Mouse (Mus musculus) neural tube, embryonic 13.5 days (tissue): ENCODE measurements around the gene Smc3. TPM values are rescaled to one million over a fixed set of nuclear protein-coding genes. Genes with fewer than 3 reads are reported as not detected.

ENCODE experiments used
- ATAC-seq: fragments of 200-750 bp; cut with Nextera tagmentation; 2 replicates; pipeline ENCODE4 v1.8.0; 2017; ENCODE audit warnings: low read depth, mild to moderate bottlenecking, moderate TSS enrichment, moderate library complexity
- H3K27ac ChIP-seq: fragments of 300-500 bp; sonication (generic); replicated peaks from 2 replicates; pipeline ENCODE4 v1.5.1; 2015; ENCODE audit warnings: moderate library complexity, mild to moderate bottlenecking, inconsistent platforms
- H3K27me3 ChIP-seq: fragments of 300-500 bp; sonication (generic); 2 replicates; pipeline ENCODE4 v1.6.1; 2015; ENCODE audit warnings: mild to moderate bottlenecking, inconsistent platforms
- H3K36me3 ChIP-seq: fragments of 300-500 bp; sonication (generic); 2 replicates; pipeline ENCODE4 v1.6.1; 2015; ENCODE audit warnings: mild to moderate bottlenecking, inconsistent platforms
- H3K4me1 ChIP-seq: fragments of 300-500 bp; sonication (generic); replicated peaks from 2 replicates; pipeline ENCODE4 v1.6.1; 2015; ENCODE audit warnings: inconsistent platforms
- H3K4me2 ChIP-seq: fragments of 300-500 bp; sonication (generic); 2 replicates; pipeline ENCODE4 v1.6.1; 2015; ENCODE audit warnings: inconsistent platforms, mild to moderate bottlenecking, moderate library complexity
- H3K4me3 ChIP-seq: fragments of 300-500 bp; sonication (generic); 2 replicates; pipeline ENCODE4 v1.5.1; 2015; ENCODE audit warnings: mild to moderate bottlenecking, inconsistent platforms
- H3K9ac ChIP-seq: fragments of 300-500 bp; sonication (generic); 2 replicates; pipeline ENCODE4 v1.6.1; 2015; ENCODE audit warnings: moderate library complexity, mild to moderate bottlenecking, inconsistent platforms
- H3K9me3 ChIP-seq: fragments of 300-500 bp; sonication (generic); 2 replicates; pipeline ENCODE4 v1.6.1; 2016; ENCODE audit warnings: inconsistent platforms
- WGBS: fragments of 180-500 bp; shearing (Covaris S2); methylation state at CpG from one replicate; pipeline ENCODE4 v1.1.7; 2015; 5-methylcytosine and 5-hydroxymethylcytosine counted together
- polyA plus RNA-seq: library from polyadenylated mRNA; unstranded; fragments of >200 nt; fragmentation: Nextera tagmentation; extraction: Ambion mirVana; gene quantifications from 2 replicates; pipeline ENCODE4 v1.2.1, GENCODE M21; 2015

Smc3 gene
- 60.4 and 69.3 TPM in 2 replicates for polyA plus RNA-seq

- H3K27me3 ChIP-seq = no peaks in the 10 kb centered on the region
- peak within 1 kb of the TSS; percentile 97 for H3K9ac ChIP-seq
- no peaks in the 10 kb centered on the region for H3K9me3 ChIP-seq
- H3K36me3 ChIP-seq = peaks cover 4% of the 10 kb centered on the region
- H3K4me3 ChIP-seq = peak within 1 kb of the TSS; percentile 96
- peaks cover 17% of the 10 kb centered on the region for H3K4me1 ChIP-seq
- WGBS = under 1% methylated on average over 70 of the region's 70 CpGs
- H3K4me2 ChIP-seq = peak within 1 kb of the TSS; percentile 95
- peak; percentile 97 for ATAC-seq
- peak within 1 kb of the TSS; percentile 99 for H3K27ac ChIP-seq
Measured at GRCm38 (mm10) chr19:53599757-53600539, at the start of gene Smc3. Smc3 (plus strand) TSS chr19:53600398.

- H3K4me3 ChIP-seq = no peak overlapping the region
- no peaks in the 10 kb centered on the region for H3K27me3 ChIP-seq
- H3K4me2 ChIP-seq = no peak overlapping the region
- no peak overlapping the region for H3K9ac ChIP-seq
- no peak for ATAC-seq
- H3K4me1 ChIP-seq = peaks cover 7% of the 10 kb centered on the region
- H3K9me3 ChIP-seq = no peaks in the 10 kb centered on the region
- no peak overlapping the region for H3K27ac ChIP-seq
- WGBS = 86% methylated on average over 12 of the region's 12 CpGs
- H3K36me3 ChIP-seq = no peaks in the 10 kb centered on the region
Measured at GRCm38 (mm10) chr19:53550972-53551371, 49.2 kb upstream of the Smc3 start.

GRCm38 (mm10) chr19:53552216-53552786 is 47.9 kb upstream of the Smc3 start:
- no peak for ATAC-seq
- Histone ChIP-seq H3K27me3 (no peaks in the 10 kb centered on the region), H3K36me3 (no peaks in the 10 kb centered on the region), H3K9ac (no peak overlapping the region), H3K9me3 (no peaks in the 10 kb centered on the region), H3K4me1 (peaks cover 12% of the 10 kb centered on the region), H3K4me2 (no peak overlapping the region), H3K4me3 (no peak overlapping the region), H3K27ac (no peak overlapping the region)
- whole genome bisulfite sequencing = 45% methylated on average over 10 of the region's 10 CpGs

GRCm38 (mm10) chr19:53552795-53553194 is 47.4 kb upstream of the Smc3 start:
- no peak overlapping the region for H3K4me2 ChIP-seq
- 66% methylated on average over 6 of the region's 6 CpGs for WGBS
- no peaks in the 10 kb centered on the region for H3K27me3 ChIP-seq
- no peak overlapping the region for H3K9ac ChIP-seq
- no peaks in the 10 kb centered on the region for H3K9me3 ChIP-seq
- no peak for ATAC-seq
- no peak overlapping the region for H3K27ac ChIP-seq
- peaks cover 11% of the 10 kb centered on the region for H3K4me1 ChIP-seq
- H3K4me3 ChIP-seq = no peak overlapping the region
- no peaks in the 10 kb centered on the region for H3K36me3 ChIP-seq

- H3K27me3 ChIP-seq = no peaks in the 10 kb centered on the region
- H3K4me1 ChIP-seq = peaks cover 11% of the 10 kb centered on the region
- H3K27ac ChIP-seq = no peak overlapping the region
- no peak for ATAC-seq
- no peak overlapping the region for H3K4me2 ChIP-seq
- H3K9ac ChIP-seq = no peak overlapping the region
- H3K36me3 ChIP-seq = no peaks in the 10 kb centered on the region
- 86% methylated on average over 11 of the region's 11 CpGs for WGBS
- no peak overlapping the region for H3K4me3 ChIP-seq
- H3K9me3 ChIP-seq = no peaks in the 10 kb centered on the region
Measured at GRCm38 (mm10) chr19:53554402-53554801, 45.8 kb upstream of the Smc3 start.

- 83% methylated on average over 5 of the region's 5 CpGs for WGBS
- ATAC-seq = no peak
- H3K4me3 ChIP-seq = no peak overlapping the region
Measured at GRCm38 (mm10) chr19:53554981-53555616, 45.1 kb upstream of the Smc3 start.

GRCm38 (mm10) chr19:53556841-53557240 is 43.4 kb upstream of the Smc3 start:
- H3K27ac ChIP-seq = no peak overlapping the region
- 34% methylated on average over 6 of the region's 6 CpGs for WGBS
- H3K4me3 ChIP-seq = no peak overlapping the region
- no peaks in the 10 kb centered on the region for H3K36me3 ChIP-seq
- peaks cover 11% of the 10 kb centered on the region for H3K4me1 ChIP-seq
- peak overlapping the region; percentile 39; the same call in 1 of the 2 replicates for H3K4me2 ChIP-seq
- no peaks in the 10 kb centered on the region for H3K9me3 ChIP-seq
- no peak overlapping the region for H3K9ac ChIP-seq
- H3K27me3 ChIP-seq = no peaks in the 10 kb centered on the region
- ATAC-seq = no peak

More at GRCm38 (mm10) chr19:53554981-53555616, 45.1 kb upstream of the Smc3 start:
- H3K4me1 ChIP-seq = peaks cover 11% of the 10 kb centered on the region
- H3K27ac ChIP-seq = no peak overlapping the region
- H3K36me3 ChIP-seq = no peaks in the 10 kb centered on the region
- H3K9me3 ChIP-seq = no peaks in the 10 kb centered on the region
- H3K27me3 ChIP-seq = no peaks in the 10 kb centered on the region
- no peak overlapping the region for H3K4me2 ChIP-seq
- no peak overlapping the region for H3K9ac ChIP-seq

- Histone ChIP-seq H3K9me3 (no peaks in the 10 kb centered on the region), H3K27ac (no peak overlapping the region), H3K4me2 (peak overlapping the region; percentile 39), H3K4me3 (no peak overlapping the region), H3K36me3 (no peaks in the 10 kb centered on the region), H3K4me1 (peaks cover 11% of the 10 kb centered on the region), H3K9ac (no peak overlapping the region), H3K27me3 (no peaks in the 10 kb centered on the region)
- WGBS = 27% methylated on average over 20 of the region's 20 CpGs
- peak; percentile 19; the same call in 1 of the 2 replicates for ATAC-seq
Measured at GRCm38 (mm10) chr19:53557267-53557936, 42.8 kb upstream of the Smc3 start.

GRCm38 (mm10) chr19:53560436-53560835 is 39.8 kb upstream of the Smc3 start:
- no peak overlapping the region for H3K27ac ChIP-seq
- no peaks in the 10 kb centered on the region for H3K36me3 ChIP-seq
- H3K9me3 ChIP-seq = no peaks in the 10 kb centered on the region
- H3K9ac ChIP-seq = no peak overlapping the region
- H3K4me3 ChIP-seq = no peak overlapping the region
- H3K4me1 ChIP-seq = peaks cover 11% of the 10 kb centered on the region
- no peaks in the 10 kb centered on the region for H3K27me3 ChIP-seq
- H3K4me2 ChIP-seq = no peak overlapping the region
- WGBS = 84% methylated on average over 3 of the region's 3 CpGs
- no peak for ATAC-seq

GRCm38 (mm10) chr19:53564174-53564573 is 36.0 kb upstream of the Smc3 start:
- H3K4me1 ChIP-seq = 0 out of 2 replicates have a peak, but pooled peaks cover 5% of the 10 kb centered on the region
- no peak overlapping the region for H3K4me3 ChIP-seq
- no peaks in the 10 kb centered on the region for H3K36me3 ChIP-seq
- no peak overlapping the region for H3K9ac ChIP-seq
- H3K9me3 ChIP-seq = no peaks in the 10 kb centered on the region
- no peaks in the 10 kb centered on the region for H3K27me3 ChIP-seq
- 64% methylated on average over 4 of the region's 4 CpGs for WGBS
- ATAC-seq = no peak
- H3K27ac ChIP-seq = no peak overlapping the region
- no peak overlapping the region for H3K4me2 ChIP-seq

GRCm38 (mm10) chr19:53565565-53566277 is 34.5 kb upstream of the Smc3 start:
- H3K4me2 ChIP-seq = no peak overlapping the region
- no peak overlapping the region for H3K4me3 ChIP-seq
- ATAC-seq = no peak
- no peak overlapping the region for H3K27ac ChIP-seq
- H3K27me3 ChIP-seq = no peaks in the 10 kb centered on the region
- no peaks in the 10 kb centered on the region for H3K9me3 ChIP-seq
- 94% methylated on average over 14 of the region's 14 CpGs for WGBS
- no peaks in the 10 kb centered on the region for H3K36me3 ChIP-seq
- no peak overlapping the region for H3K9ac ChIP-seq
- H3K4me1 ChIP-seq = 0 out of 2 replicates have a peak, but pooled peaks cover 5% of the 10 kb centered on the region
